Mouse (Mus musculus): ENCODE measurements around the gene Nrarp.

Nrarp gene

DNA sequence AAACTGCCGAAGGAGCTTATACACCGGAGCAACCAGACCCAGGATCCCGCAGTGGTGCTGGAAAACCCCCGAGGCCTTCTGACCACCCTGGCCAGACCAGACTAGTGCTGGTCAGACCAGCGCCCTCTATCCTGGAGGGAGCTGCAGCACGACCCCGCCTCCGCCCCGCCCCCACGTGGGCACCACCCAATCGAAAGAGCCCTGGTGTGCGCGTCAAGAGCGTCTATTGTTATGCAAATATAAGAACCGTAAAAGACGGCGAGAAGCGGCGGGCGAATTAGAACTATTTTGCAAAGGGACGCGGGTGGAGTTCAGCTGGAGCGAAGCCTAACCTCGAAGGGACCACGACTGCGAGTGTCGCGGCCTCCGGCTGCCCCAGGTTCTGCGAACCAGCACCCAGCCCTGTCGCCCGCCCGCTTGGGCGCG, at the start of gene Nrarp:
TSS of gene Nrarp (plus strand) at position 281 of the 426 bp plus-strand sequence.
- DNase-seq = peak; percentile 95

DNA sequence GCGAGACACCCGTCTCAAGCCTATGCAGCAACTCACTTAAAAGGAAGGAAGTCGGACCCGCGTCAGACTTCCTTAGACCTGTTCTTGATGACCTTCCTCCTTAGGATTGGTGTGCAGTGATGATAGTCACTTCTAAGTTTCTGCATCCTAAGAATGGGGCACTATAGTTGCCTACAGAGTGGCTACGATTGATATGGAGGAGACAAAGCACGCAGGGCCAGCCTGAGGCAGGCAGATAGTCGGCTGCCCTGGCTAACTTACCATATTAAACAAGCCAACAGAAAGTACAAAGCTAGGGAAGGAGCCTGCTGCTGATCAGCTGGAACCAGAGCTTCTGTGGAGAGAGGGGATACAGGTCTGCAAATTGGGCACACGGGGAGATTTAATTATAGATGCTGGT, 49.0 kb upstream of the Nrarp start:
- no peak for DNase-seq

DNA sequence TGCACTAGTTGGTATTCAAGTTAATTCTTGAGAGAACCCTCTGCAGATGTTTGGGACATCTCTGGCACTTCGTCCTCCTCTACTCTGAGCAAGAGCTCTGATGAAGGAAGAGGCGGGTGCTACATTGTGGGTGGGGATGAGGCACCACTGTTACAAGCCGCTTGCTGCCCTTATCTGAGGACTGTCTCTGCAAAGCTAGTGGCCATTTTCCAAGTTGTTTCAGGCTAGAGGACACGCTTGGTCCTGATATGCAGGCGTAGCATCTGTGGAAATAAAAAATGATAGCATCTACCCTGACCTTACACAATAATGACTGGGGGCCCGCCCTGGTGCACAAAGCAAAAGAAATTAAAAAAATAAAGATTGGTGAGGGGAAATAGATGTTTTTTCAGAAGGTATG, 42.7 kb upstream of the Nrarp start:
- no peak for DNase-seq

DNA sequence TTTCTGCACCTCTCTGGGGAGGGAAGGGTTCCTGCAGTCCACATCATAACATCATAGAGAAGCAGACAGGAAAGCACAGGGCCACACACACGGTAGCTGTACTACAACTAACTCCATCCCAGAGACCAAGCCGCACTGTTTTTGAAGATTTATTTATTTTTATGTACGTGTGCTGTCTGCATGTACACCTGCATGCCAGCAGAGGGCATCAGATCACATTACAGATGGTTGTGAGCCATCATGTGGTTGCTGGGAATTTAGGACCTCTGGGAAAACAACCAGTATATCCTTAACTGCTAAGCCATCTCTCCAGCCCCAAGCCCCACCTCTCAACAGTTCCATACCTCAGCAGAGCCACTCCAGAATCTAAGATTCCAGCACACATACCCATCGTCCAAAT, 39.4 kb upstream of the Nrarp start:
- DNase-seq = no peak

DNA sequence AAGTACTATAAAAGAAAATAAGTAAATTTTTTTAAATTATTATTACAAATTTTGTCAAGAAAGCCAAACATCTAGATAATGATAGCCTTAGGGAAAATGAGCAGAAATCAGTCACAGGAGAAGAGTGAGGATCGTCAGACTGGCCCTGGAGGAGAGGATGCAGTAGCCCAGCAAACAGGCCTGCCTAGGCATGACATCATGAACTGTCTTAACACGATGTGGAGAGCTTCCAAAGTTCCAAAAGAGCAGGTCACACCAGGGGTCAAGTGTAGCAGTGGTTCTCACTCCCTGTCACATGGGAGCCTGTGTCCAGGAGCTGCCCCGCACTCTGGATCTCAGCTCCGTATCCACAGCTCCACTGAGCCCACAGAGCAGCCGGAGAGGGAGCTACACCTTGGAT, 38.6 kb upstream of the Nrarp start:
- no peak for DNase-seq

DNA sequence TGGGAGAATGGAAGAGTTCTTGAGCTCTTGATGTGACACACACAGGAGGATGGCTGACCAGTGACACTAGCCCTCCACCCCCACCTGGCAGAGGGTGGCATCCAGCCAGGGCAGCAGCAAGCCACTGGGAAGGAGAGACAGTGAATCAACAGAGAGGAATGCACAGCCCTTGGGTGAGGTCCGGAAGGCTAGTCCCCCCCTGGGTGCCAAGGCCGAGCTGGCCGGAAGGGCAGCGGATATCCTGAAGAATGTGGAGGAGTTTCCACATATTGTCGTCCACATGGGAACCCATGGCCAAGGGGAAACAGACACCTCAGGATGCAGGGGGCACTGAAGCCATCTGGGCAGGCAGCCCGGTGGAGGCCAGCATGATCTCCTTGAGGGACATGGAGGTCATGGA, 35.2 kb upstream of the Nrarp start:
- DNase-seq = peak; percentile 79

DNA sequence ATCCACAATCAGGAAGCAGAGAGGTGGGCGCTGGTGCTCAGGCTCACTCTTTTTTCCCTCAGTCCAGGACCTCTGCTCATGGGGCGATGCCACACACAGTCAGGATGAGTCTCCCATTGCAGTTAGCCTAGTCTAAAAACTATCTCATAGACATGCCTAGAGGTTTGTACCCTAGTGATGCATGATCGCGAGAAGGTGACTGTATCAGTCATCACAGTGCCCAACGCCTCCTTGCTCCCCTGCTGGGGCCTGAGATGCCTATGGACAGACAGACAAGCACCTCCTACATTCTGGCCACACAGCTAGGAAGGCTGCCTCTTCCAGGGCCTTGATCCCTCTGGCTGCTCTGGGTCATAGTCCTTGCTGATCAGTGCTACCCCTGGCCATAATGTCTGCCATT, 33.2 kb upstream of the Nrarp start:
- DNase-seq = no peak

DNA sequence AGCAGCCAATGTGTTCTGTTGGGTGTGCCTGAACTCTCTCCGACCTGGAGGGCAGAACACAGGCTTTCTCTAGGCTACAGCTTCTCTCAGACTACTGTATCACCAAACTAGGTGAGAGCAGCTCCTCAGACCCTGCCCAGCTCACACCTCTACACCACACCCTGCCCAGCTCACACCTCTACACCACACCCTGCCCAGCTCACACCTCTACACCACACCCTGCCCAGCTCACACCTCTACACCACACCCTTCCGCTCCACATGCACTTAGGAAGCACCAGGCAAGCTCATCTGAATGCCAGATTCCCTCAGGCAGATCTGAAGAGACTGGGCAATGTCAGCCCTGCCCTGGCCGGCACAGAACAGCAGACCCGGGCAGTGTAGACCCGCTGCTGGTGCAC, 32.7 kb upstream of the Nrarp start:
- DNase-seq = no peak

DNA sequence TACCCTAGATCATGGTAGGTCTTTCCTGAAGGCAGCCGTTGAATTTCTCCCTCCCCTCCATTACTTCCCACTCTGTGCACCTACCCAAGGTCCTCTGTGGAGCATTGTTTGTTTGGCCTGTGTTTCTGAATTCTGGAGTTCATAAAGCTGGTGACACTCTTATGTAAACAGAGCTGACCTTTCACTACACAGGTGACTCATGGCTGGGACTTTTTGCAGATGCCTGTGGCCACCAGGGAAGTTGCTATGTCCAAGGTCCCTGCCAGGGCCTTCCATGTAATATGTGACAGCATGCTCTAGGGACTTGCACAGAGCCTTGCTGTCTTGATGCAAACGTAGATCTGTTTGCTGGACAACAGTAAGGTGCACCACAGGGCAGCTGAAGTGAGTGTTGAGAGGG, 30.9 kb upstream of the Nrarp start:
- no peak for DNase-seq

DNA sequence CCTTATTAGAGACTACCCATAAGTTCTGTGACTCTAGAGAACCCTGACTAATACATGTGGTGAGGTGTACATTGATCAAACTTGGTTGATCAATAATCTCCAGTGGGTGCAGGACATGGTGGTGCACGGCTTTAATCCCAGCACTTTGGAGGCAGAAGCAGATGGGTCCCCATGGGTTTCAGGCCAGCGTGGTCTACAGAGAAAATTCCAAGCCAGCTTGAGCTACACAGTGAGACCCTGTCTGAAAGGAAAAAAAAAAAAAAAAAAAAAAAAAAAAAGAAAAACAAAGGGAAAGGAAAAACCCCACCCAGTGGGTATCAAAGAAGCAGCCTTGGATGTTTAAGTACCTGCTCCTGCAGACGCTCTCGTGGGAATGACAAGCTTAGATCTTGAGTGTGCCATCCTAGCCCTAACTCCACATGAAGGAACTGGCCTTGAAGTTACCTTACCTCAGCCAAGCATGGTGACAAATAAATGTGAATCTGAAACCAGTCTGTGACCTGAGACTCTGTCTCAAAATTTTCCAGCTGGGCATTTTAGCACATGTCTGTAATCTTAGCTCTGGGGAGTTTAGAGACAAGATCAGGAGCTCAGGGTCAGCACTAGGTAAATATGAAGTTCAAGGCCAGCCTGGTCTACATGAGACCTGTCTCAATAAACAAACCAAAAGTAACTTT, 29.1 kb upstream of the Nrarp start:
- no peak for DNase-seq

DNA sequence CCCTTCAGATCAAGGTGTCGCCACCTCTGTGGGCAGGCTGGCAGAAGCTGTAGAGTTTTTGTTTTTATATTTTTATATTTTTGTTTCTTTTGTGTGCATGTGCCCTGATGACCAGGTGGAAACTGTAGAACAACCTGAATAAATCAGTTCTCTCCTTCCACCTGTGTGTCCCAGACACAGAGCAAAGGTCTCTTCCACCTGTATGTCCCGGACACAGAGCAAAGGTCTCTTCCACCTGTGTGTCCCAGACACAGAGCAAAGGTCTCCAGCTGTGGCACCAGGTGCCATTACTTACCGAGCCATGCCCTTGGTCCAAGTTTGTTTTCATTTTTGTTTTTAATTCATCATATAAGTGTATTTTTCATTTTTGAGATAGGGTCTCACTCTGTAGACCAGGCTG, 24.4 kb upstream of the Nrarp start:
- DNase-seq = no peak

DNA sequence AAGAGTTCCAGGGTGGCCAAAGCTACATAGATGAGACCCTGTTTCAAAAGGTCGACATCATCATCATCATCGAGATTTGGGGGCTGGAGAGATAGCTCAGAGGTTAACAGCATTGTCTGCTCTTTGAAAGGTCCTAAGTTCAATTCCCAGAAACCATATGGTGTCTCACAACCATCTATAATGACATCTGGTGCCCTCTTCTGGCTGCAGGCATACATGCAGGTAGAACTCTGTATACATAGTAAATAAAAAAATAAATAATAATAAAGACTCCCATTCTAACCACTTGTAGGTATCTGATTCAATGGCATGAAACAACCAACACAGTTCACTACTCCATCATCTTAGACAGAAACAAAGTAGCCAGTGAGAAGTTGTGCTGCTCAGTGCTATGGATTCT, 23.6 kb upstream of the Nrarp start:
- no peak for DNase-seq

DNA sequence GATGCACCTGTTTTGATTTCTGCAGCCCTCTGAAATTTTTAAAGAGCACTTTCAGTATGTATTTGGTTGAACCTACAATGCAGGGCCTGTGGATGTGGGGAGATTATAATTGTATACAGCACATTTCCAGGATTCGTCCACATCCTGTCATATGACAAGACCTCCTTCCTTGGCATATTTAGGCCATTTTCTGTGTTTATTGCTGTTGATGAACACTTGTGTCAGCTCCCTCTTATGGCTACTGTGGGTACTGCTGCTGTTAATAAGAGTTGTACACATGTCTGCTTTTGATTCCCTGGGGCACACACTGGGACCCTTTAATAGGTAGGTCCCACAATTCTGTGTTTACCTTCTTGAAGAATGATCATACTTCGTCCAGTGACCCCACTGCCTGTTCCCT, 22.9 kb upstream of the Nrarp start:
- DNase-seq = peak; percentile 67

DNA sequence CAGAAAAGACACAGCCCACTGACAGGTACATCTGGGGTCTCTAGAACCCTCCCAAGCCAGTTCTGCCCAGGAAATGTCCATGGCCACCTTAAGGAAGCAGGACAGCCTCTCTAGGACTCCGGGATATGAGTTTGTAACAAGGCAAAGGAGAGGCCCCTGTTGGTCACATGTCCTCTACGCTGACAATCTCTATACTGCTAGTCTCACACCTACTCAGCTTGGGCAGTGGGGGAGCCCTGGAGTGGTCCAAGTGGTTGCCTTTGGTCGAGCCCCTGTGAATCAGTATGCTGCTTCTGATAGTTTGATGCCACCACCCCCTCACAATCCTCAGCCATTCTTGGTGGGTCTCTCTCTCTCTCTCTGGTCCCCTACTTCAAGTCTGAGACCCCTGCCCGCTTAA, 13.1 kb upstream of the Nrarp start:
- no peak for DNase-seq

DNA sequence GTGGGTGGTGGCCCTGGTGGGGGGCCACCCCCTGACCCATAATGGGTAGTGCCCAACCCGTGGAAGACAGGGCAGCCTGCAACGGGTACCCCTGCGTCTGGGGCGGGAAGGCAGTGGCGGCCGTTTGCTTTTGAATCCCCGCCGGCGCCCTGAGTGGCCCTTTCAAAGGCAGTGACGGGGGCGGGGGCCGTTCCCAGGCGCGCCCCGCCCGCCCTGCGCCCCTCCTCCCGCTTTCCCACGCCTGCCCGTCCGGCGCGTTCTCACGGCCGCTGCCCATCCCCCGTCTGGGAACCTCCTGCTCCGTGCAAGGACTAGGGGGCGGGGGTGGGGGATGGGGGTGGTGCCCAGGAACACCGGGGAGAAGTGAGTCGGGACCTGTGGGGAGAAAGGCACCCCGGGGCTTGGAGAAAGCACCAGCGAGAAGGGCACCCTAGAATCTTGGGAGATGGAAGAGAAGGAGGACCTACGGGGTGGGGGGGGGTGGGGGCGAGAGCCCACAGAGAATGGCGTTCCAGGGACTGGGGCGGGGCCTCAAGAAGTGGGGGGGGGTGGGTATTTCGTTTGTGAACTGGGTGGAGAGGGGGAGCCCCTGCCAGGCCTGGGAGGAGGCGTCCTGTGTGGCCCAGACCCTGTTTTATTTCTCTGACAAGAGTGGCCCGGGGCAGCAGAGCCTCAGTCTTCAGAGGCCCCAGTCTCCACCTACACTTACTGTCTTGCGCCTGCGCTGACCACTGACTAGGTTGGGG, 12.5 kb upstream of the Nrarp start:
- peak; percentile 87 for DNase-seq

DNA sequence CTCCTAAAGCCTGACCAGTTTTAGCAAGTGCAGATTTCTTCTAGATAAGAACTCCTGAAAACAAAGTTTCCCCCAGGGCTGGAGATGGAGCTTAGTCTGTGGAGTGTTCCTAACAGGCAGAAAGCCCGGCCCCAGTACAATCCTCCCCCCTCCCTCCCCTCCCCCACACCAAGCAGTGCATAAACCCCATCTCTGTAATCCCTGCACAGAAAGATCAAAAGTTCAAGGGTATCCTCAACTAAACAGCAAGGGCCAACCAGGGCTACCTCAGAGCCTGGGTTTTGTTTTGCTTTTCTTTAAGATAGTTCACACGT, 11.9 kb upstream of the Nrarp start:
- DNase-seq = no peak

DNA sequence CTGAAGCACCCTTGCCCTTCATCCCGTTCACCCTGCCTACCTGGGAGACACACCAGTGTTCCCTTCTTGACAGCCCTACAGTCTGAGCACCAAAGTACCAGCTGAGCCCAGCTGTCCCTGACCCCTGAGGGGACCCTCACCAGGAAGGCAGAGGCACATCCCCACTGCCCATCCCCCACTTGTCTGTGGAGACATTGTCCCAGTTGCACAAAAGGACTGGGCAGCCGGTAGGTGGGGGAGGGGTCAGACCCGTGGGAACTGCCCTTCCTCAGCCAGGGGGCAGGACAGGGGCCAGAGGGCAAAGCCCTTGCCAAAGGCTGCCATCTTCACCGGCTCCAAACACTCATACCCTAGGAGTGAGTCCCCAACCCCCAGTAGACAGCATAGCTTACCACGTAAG, 10.8 kb upstream of the Nrarp start:
- no peak for DNase-seq

DNA sequence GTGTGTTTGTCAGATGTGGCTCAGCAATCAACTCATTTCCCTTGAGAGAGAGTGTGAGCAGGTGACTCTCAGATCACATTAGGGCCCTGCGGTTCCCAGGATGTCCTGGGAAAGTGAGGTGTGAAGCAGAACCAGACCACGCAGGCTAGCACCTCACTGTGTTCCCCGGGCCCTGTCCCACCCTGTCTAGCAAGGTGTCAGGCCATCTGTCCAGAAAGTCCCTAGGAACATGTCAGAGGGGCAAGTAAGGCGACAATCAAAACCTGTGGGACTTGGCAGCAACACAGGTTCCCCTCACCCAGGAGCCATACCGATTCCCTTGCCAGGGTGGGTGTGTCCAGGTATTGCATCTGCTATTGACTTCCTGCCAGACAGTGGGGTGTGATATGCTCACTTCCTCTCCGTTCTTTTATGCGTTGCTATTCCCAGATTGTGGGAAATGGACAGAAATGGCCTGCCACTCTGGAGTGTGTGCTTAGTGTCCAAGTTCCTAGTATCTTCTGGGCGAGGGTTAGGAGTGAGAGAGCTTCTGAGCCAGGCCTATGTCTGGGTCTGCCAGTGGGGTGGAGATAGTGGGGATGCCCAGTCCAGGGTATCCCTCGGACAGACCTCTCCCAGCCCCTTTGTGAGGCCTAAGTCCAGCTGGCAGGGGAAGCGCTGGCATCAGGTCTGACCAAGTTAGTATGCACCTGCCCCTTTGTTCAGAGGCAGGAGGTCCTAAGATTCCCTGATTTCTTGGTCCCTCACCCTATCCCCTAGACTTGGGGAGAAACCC, 10.0 kb upstream of the Nrarp start:
- no peak for DNase-seq

DNA sequence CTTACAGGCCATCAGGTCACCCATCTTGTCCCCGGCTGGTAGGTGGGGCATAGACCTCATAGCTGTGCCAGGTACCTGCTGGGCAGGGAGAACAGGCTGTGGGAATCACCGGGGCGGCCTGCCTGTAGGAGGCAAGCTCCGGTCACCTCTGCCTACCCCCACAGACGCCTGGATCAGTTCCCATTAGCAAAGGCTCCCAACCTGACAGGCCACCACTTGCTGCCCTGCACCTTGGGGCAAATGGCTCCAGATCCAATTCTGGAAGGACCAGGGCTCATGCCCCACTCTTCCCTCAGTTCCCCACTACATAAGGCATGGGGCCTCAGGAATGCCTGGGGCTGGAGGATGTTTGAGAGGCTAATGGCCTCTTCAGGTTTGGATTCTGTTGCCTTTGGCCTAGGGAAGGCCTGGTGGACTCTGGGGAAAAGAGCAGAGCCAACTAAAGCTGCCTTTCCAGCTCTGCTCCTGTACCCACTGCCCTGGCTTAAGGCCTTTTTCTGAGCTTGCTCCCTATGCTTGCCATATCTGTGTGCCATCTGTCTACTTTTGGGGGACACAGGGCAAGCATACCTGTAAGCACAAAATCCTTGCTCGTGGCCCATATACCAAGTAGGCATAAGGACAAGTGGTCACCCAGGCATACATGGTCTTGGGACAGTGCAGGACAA, 9.3 kb upstream of the Nrarp start:
- DNase-seq = no peak

DNA sequence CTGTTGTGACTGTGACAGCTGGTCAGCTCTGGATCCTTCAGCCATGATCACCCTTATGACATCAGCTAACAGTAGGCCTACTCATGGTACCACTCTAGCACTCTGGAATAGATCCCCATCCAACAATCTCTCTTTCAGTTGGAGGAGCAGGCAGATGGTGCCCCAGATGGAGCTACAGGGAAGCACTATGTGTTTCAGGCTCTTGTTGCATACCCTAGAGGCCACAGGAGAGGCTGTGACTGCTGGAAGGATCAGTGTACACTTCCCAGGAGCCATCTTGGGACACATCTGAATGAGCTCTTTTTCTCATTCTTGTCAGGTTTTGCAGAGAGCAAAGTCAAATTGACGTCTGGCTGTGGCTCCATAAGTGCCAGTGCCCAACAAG, 8.8 kb upstream of the Nrarp start:
- no peak for DNase-seq

DNA sequence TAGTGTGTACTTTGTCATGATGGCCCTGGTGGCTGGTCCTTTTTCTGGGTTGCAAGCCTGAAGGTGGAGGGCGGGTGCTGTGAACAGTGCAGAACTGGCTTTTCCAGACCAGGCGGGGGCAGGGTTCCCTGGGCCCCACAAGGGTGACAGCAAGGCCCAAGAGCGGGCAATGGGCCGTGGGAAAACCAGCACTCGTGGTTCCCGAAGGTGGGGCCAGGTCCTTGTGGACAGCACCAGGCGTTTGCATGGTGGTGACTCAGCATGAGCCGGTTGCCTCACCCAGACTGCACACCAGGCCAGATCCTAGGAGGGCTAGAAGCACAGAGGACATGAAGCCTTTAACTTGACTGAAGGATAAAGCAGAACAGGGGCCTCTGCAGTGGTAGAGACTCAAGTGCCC, 7.9 kb upstream of the Nrarp start:
- no peak for DNase-seq

DNA sequence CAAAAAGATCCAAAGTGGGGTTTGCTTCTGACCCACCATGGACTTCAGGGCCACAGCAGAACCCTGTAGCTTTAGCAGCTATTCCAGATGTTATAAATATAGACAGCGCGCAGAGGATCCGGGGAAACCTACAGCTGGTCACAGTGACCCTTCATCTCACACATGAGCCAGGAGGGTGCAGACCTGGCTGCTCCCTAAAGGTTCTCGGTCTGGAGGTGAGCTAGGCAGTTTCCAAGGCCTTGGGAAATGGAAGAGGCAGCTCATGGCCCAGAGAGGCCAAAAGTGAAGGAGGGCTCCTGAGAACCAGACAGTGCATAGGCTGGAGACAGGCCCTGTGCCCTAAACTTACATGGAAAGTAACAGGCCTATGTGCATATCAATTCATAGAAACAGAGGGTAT, 6.7 kb upstream of the Nrarp start:
- no peak for DNase-seq

DNA sequence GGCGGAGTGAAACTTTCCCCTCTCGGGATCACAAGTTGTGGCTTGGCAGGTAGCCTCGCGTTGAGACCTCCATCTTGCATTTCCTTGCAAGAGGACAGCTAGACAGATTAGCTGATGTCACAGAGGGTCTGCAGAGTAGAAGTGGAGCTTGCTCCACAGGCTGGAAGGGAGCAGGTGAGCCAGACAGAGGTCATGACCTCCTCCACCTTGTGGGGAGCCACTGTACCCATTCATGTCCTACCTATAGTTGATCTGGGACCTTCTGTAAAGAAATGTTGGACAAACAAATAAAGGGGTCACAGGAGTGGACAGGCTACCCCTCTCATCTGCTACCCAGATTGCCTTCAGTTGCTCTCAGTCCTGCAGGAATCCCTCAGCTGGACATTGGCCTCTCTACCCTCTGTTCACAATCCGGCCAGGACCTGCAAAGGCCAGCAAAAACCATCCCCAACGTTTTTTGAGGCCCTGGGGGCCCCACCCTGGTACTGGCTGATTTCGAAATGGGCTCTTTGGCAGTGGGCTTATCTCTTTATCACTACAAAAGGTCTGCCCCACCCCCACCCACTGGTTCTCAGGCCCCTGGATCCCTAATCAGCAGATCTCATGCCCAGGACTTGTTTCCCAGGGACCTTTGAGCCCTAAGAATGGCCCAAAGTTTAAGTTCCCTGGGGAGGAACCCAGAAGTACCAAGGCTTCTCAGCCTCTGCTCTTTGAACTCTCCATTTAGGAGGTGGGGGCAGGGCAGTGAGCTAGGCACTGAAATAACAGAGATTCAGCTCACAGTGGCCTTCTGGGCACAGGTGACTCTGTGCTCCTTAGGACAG, 5.5 kb upstream of the Nrarp start:
- DNase-seq = peak; percentile 79
